Mouse (Mus musculus) neural tube, embryonic 13.5 days (tissue): Measurements from ENCODE around the gene Dnajb11. TPM values are rescaled to one million over a fixed set of nuclear protein-coding genes. Genes with fewer than 3 reads are reported as not detected.

Experiments used
- ATAC-seq: fragments of 200-750 bp; cut with Nextera tagmentation; 2 replicates; pipeline ENCODE4 v1.8.0; 2017; ENCODE audit warnings: low read depth, mild to moderate bottlenecking, moderate TSS enrichment, moderate library complexity
- H3K27ac ChIP-seq: fragments of 300-500 bp; sonication (generic); replicated peaks from 2 replicates; pipeline ENCODE4 v1.5.1; 2015; ENCODE audit warnings: moderate library complexity, mild to moderate bottlenecking, inconsistent platforms
- H3K27me3 ChIP-seq: fragments of 300-500 bp; sonication (generic); 2 replicates; pipeline ENCODE4 v1.6.1; 2015; ENCODE audit warnings: mild to moderate bottlenecking, inconsistent platforms
- H3K36me3 ChIP-seq: fragments of 300-500 bp; sonication (generic); 2 replicates; pipeline ENCODE4 v1.6.1; 2015; ENCODE audit warnings: mild to moderate bottlenecking, inconsistent platforms
- H3K4me1 ChIP-seq: fragments of 300-500 bp; sonication (generic); replicated peaks from 2 replicates; pipeline ENCODE4 v1.6.1; 2015; ENCODE audit warnings: inconsistent platforms
- H3K4me2 ChIP-seq: fragments of 300-500 bp; sonication (generic); 2 replicates; pipeline ENCODE4 v1.6.1; 2015; ENCODE audit warnings: inconsistent platforms, mild to moderate bottlenecking, moderate library complexity
- H3K4me3 ChIP-seq: fragments of 300-500 bp; sonication (generic); 2 replicates; pipeline ENCODE4 v1.5.1; 2015; ENCODE audit warnings: mild to moderate bottlenecking, inconsistent platforms
- H3K9ac ChIP-seq: fragments of 300-500 bp; sonication (generic); 2 replicates; pipeline ENCODE4 v1.6.1; 2015; ENCODE audit warnings: moderate library complexity, mild to moderate bottlenecking, inconsistent platforms
- H3K9me3 ChIP-seq: fragments of 300-500 bp; sonication (generic); 2 replicates; pipeline ENCODE4 v1.6.1; 2016; ENCODE audit warnings: inconsistent platforms
- WGBS: fragments of 180-500 bp; shearing (Covaris S2); methylation state at CpG from one replicate; pipeline ENCODE4 v1.1.7; 2015; 5-methylcytosine and 5-hydroxymethylcytosine counted together
- polyA plus RNA-seq: library from polyadenylated mRNA; unstranded; fragments of >200 nt; fragmentation: Nextera tagmentation; extraction: Ambion mirVana; gene quantifications from 2 replicates; pipeline ENCODE4 v1.2.1, GENCODE M21; 2015

Gene Dnajb11
- 110 and 118 TPM in 2 replicates for polyA plus RNA-seq

- peak within 1 kb of the TSS; percentile 75 for H3K27ac ChIP-seq
- peak; percentile 100 for ATAC-seq
- H3K4me3 ChIP-seq = peak within 1 kb of the TSS; percentile 93
- peaks cover 21% of the 10 kb centered on the region for H3K4me1 ChIP-seq
- H3K9ac ChIP-seq = peak within 1 kb of the TSS; percentile 87
- no peaks in the 10 kb centered on the region for H3K9me3 ChIP-seq
- WGBS = under 1% methylated on average over 62 of the region's 62 CpGs
- peaks cover 11% of the 10 kb centered on the region for H3K36me3 ChIP-seq
- no peaks in the 10 kb centered on the region for H3K27me3 ChIP-seq
- H3K4me2 ChIP-seq = peak within 1 kb of the TSS; percentile 93
Measured at GRCm38 (mm10) chr16:22857431-22858113, at the start of gene Dnajb11, which contains the start of gene Tbccd1. Gene Dnajb11, plus strand, starts transcription at chr16:22857845. Gene Tbccd1, minus strand, starts transcription at chr16:22857669.

- WGBS = 79% methylated on average over 2 of the region's 2 CpGs
Measured at GRCm38 (mm10) chr16:22811477-22811876, 46.2 kb upstream of the Dnajb11 start, which contains the start of gene Crygs. Gene Crygs, minus strand, starts transcription at chr16:22811577.

GRCm38 (mm10) chr16:22820731-22821130 is 36.9 kb upstream of the Dnajb11 start:
- Histone ChIP-seq H3K4me2 (no peak overlapping the region), H3K9me3 (no peaks in the 10 kb centered on the region), H3K36me3 (peaks cover 30% of the 10 kb centered on the region), H3K9ac (no peak overlapping the region), H3K4me1 (no peaks in the 10 kb centered on the region), H3K4me3 (no peak overlapping the region), H3K27ac (no peak overlapping the region), H3K27me3 (no peaks in the 10 kb centered on the region)
- no peak; the same call in 1 of the 2 replicates for ATAC-seq
- 59% methylated on average over 8 of the region's 8 CpGs for WGBS

More at GRCm38 (mm10) chr16:22811477-22811876, 46.2 kb upstream of the Dnajb11 start, which contains the start of gene Crygs:
- Histone ChIP-seq H3K4me3 (no peak within 1 kb of the TSS), H3K27ac (no peak within 1 kb of the TSS), H3K36me3 (peaks cover 14% of the 10 kb centered on the region), H3K4me1 (0 out of 2 replicates have a peak, but pooled peaks cover 3% of the 10 kb centered on the region), H3K9ac (no peak within 1 kb of the TSS), H3K9me3 (no peaks in the 10 kb centered on the region), H3K4me2 (no peak within 1 kb of the TSS), H3K27me3 (peaks cover 30% of the 10 kb centered on the region)
- ATAC-seq = no peak

- no peak for ATAC-seq
- Histone ChIP-seq H3K9me3 (no peaks in the 10 kb centered on the region), H3K4me2 (no peak overlapping the region), H3K4me1 (no peaks in the 10 kb centered on the region), H3K9ac (no peak overlapping the region), H3K36me3 (peaks cover 20% of the 10 kb centered on the region), H3K4me3 (no peak overlapping the region), H3K27ac (no peak overlapping the region), H3K27me3 (no peaks in the 10 kb centered on the region)
- WGBS = 87% methylated on average over 3 of the region's 3 CpGs
Measured at GRCm38 (mm10) chr16:22832932-22833525, 24.6 kb upstream of the Dnajb11 start.

GRCm38 (mm10) chr16:22839146-22839857 is 18.3 kb upstream of the Dnajb11 start:
- ATAC-seq = no peak
- WGBS = 86% methylated on average over 3 of the region's 3 CpGs
- no peaks in the 10 kb centered on the region for H3K27me3 ChIP-seq
- 0 out of 2 replicates have a peak, but pooled peaks cover 6% of the 10 kb centered on the region for H3K4me1 ChIP-seq
- H3K4me3 ChIP-seq = no peak overlapping the region
- no peak overlapping the region for H3K9ac ChIP-seq
- peaks cover 27% of the 10 kb centered on the region; the same call in 1 of the 2 replicates for H3K36me3 ChIP-seq
- no peaks in the 10 kb centered on the region for H3K9me3 ChIP-seq
- no peak overlapping the region for H3K4me2 ChIP-seq
- no peak overlapping the region for H3K27ac ChIP-seq

- Histone ChIP-seq H3K36me3 (peaks cover 19% of the 10 kb centered on the region; the same call in 1 of the 2 replicates), H3K4me1 (peaks cover 13% of the 10 kb centered on the region), H3K27ac (no peak overlapping the region), H3K9ac (no peak overlapping the region), H3K4me3 (no peak overlapping the region), H3K4me2 (no peak overlapping the region), H3K27me3 (no peaks in the 10 kb centered on the region), H3K9me3 (no peaks in the 10 kb centered on the region)
- 96% methylated on average over 5 of the region's 5 CpGs for WGBS
- no peak for ATAC-seq
Measured at GRCm38 (mm10) chr16:22842871-22843270, 14.8 kb upstream of the Dnajb11 start.

GRCm38 (mm10) chr16:22844061-22844801 is 13.4 kb upstream of the Dnajb11 start:
- H3K27me3 ChIP-seq = no peaks in the 10 kb centered on the region
- peak overlapping the region; percentile 81 for H3K9ac ChIP-seq
- H3K4me2 ChIP-seq = peak overlapping the region; percentile 87
- H3K4me1 ChIP-seq = peaks cover 13% of the 10 kb centered on the region
- ATAC-seq = peak; percentile 98
- H3K4me3 ChIP-seq = peak overlapping the region; percentile 55
- H3K27ac ChIP-seq = peak overlapping the region; percentile 29; the same call in 1 of the 2 replicates
- peaks cover 19% of the 10 kb centered on the region; the same call in 1 of the 2 replicates for H3K36me3 ChIP-seq
- no peaks in the 10 kb centered on the region for H3K9me3 ChIP-seq
- 4% methylated on average over 26 of the region's 26 CpGs for WGBS

GRCm38 (mm10) chr16:22844834-22845233 is 12.8 kb upstream of the Dnajb11 start:
- no peaks in the 10 kb centered on the region for H3K9me3 ChIP-seq
- peak overlapping the region; percentile 55 for H3K4me3 ChIP-seq
- peak; percentile 10; the same call in 1 of the 2 replicates for ATAC-seq
- H3K36me3 ChIP-seq = peaks cover 19% of the 10 kb centered on the region; the same call in 1 of the 2 replicates
- WGBS = 35% methylated on average over 5 of the region's 5 CpGs
- no peaks in the 10 kb centered on the region for H3K27me3 ChIP-seq
- peak overlapping the region; percentile 81 for H3K9ac ChIP-seq
- peak overlapping the region; percentile 29; the same call in 1 of the 2 replicates for H3K27ac ChIP-seq
- H3K4me1 ChIP-seq = peaks cover 13% of the 10 kb centered on the region
- H3K4me2 ChIP-seq = peak overlapping the region; percentile 87

GRCm38 (mm10) chr16:22845481-22845880 is 12.2 kb upstream of the Dnajb11 start:
- peaks cover 13% of the 10 kb centered on the region for H3K4me1 ChIP-seq
- WGBS = 83% methylated on average over 4 of the region's 4 CpGs
- H3K9ac ChIP-seq = no peak overlapping the region
- no peak for ATAC-seq
- no peak overlapping the region for H3K4me2 ChIP-seq
- H3K27ac ChIP-seq = no peak overlapping the region
- peaks cover 13% of the 10 kb centered on the region; the same call in 1 of the 2 replicates for H3K36me3 ChIP-seq
- no peaks in the 10 kb centered on the region for H3K27me3 ChIP-seq
- no peaks in the 10 kb centered on the region for H3K9me3 ChIP-seq
- no peak overlapping the region for H3K4me3 ChIP-seq

- Histone ChIP-seq H3K27ac (no peak overlapping the region), H3K4me2 (no peak overlapping the region), H3K9ac (no peak overlapping the region), H3K4me3 (no peak overlapping the region), H3K4me1 (peaks cover 13% of the 10 kb centered on the region), H3K27me3 (no peaks in the 10 kb centered on the region), H3K9me3 (no peaks in the 10 kb centered on the region), H3K36me3 (no peaks in the 10 kb centered on the region)
- 89% methylated on average over 1 of the region's 1 CpGs for WGBS
- ATAC-seq = no peak
Measured at GRCm38 (mm10) chr16:22847686-22848085, 10.0 kb upstream of the Dnajb11 start.

- Histone ChIP-seq H3K4me1 (peaks cover 13% of the 10 kb centered on the region), H3K4me2 (no peak overlapping the region), H3K9ac (no peak overlapping the region), H3K4me3 (no peak overlapping the region), H3K9me3 (no peaks in the 10 kb centered on the region), H3K27ac (no peak overlapping the region), H3K27me3 (no peaks in the 10 kb centered on the region), H3K36me3 (no peaks in the 10 kb centered on the region)
- whole genome bisulfite sequencing = 89% methylated on average over 1 of the region's 1 CpGs
- no peak for ATAC-seq
Measured at GRCm38 (mm10) chr16:22848331-22848730, 9.3 kb upstream of the Dnajb11 start.
